In genomic region chr4:155187192-155187674, GRCm38 (mm10) we compare ENCODE assay signal across 8 mouse cellular contexts. TPM values are rescaled to one million over a fixed set of nuclear protein-coding genes. Genes with fewer than 3 reads are reported as not detected.
DNase-seq lines count a peak whose midpoint lies in the region; ATAC-seq and TF ChIP-seq lines count a peak whose summit lies in the region.

No protein-coding gene starts in this region.

- no peaks in the 10 kb centered on the region for H3K9me3 ChIP-seq in heart, embryonic 11.5 days (replicated peaks; ENCODE audit: control insufficient read depth, low read length)
- H3K9me3 ChIP-seq in lung, embryonic 14.5 days (ENCODE audit: low read depth, low read length) = no peaks in the 10 kb centered on the region

- 0 out of 2 replicates have a peak overlapping the region, but pooled peaks have one; percentile 12 for H3K9ac ChIP-seq in heart, embryonic 11.5 days (ENCODE audit: low read depth, low read length)
- no peak overlapping the region for H3K9ac ChIP-seq in lung, embryonic 14.5 days

- H3K4me2 ChIP-seq in heart, embryonic 11.5 days = peak overlapping the region; percentile 33
- 0 out of 2 replicates have a peak overlapping the region, but pooled peaks have one; percentile 11 for H3K4me2 ChIP-seq in lung, embryonic 14.5 days

- DNase-seq in adrenal gland, postnatal 14 days = peak; percentile 42
- DNase-seq in adrenal gland, adult 8-10 months = no peak
- DNase-seq in 416B (ENCODE audit: low read depth) = peak; percentile 91
- peak; percentile 56 for DNase-seq in lung, embryonic 14.5 days
- no peak for DNase-seq in testis, postnatal 10 days (ENCODE audit: low spot score)
- DNase-seq in thymus, postnatal 0 days (ENCODE audit: low spot score) = no peak
- DNase-seq in urinary bladder, postnatal 14 days (ENCODE audit: low spot score) = no peak

- 35% methylated on average over 3 of the region's 3 CpGs for WGBS in heart, embryonic 11.5 days (ENCODE audit: insufficient replicate concordance)
- WGBS in lung, embryonic 14.5 days = 31% methylated on average over 3 of the region's 3 CpGs

- H3K27ac ChIP-seq in heart, embryonic 11.5 days (ENCODE audit: low read depth, low read length) = peak overlapping the region; percentile 77
- peak overlapping the region; percentile 63 for H3K27ac ChIP-seq in lung, embryonic 14.5 days (ENCODE audit: low read depth)

- H3K27me3 ChIP-seq in heart, embryonic 11.5 days (ENCODE audit: control insufficient read depth, insufficient read depth, low read length) = no peaks in the 10 kb centered on the region
- no peaks in the 10 kb centered on the region for H3K27me3 ChIP-seq in lung, embryonic 14.5 days (ENCODE audit: insufficient read depth, low read length)

- no peaks in the 10 kb centered on the region for H3K36me3 ChIP-seq in heart, embryonic 11.5 days (ENCODE audit: control insufficient read depth, insufficient read depth, low read length)
- H3K36me3 ChIP-seq in lung, embryonic 14.5 days (ENCODE audit: insufficient read depth) = no peaks in the 10 kb centered on the region

- H3K4me3 ChIP-seq in heart, embryonic 11.5 days (ENCODE audit: low read depth, low read length) = no peak overlapping the region
- no peak overlapping the region for H3K4me3 ChIP-seq in lung, embryonic 14.5 days (ENCODE audit: low read depth, low read length)

- no peak; the same call in 1 of the 2 replicates for ATAC-seq in heart, embryonic 11.5 days (replicated peaks; ENCODE audit: insufficient number of reproducible peaks, low FRiP score, low TSS enrichment)
- no peak for ATAC-seq in lung, embryonic 14.5 days (ENCODE audit: insufficient read depth)

- peaks cover 80% of the 10 kb centered on the region for H3K4me1 ChIP-seq in heart, embryonic 11.5 days (ENCODE audit: control insufficient read depth, insufficient read depth, low read length)
- peaks cover 50% of the 10 kb centered on the region for H3K4me1 ChIP-seq in lung, embryonic 14.5 days (ENCODE audit: insufficient read depth)

- TF ChIP-seq CTCF in lung, embryonic 14.5 days (IDR thresholded peaks at IDR 0.05; ENCODE audit: low read depth) = no peak

RNA-seq across cellular contexts. Expression of gene Ski, which starts 35.2 kb away (rescaled TPM):
- total RNA-seq in adrenal gland, postnatal 14 days (2021) = 66.2 and 70.1 TPM in 2 replicates
- total RNA-seq in adrenal gland, adult 8-10 months (2022) = 10 to 100 TPM; 64.1 to 85.4 (median 69.1) TPM
- polyA plus RNA-seq in heart, embryonic 11.5 days (2014; fragmentation: Nextera tagmentation; extraction: Ambion mirVana) = 14.6 and 14.8 TPM in 2 replicates
- polyA plus RNA-seq in lung, embryonic 14.5 days (2014; fragmentation: Nextera tagmentation; extraction: Ambion mirVana) = 23.7 and 25.8 TPM in 2 replicates
- polyA plus RNA-seq in thymus, postnatal 0 days (2015; fragmentation: Nextera tagmentation; extraction: Ambion mirVana) = 8.1 and 9.3 TPM in 2 replicates

Comparison
In these comparisons a context has a peak if more than half of its experiments do, and no peak if none do; other contexts are left out.
1. DNase-seq: peak in adrenal gland, postnatal 14 days (single experiment), 416B (single experiment) and lung, embryonic 14.5 days (single experiment); none in adrenal gland, adult 8-10 months (single experiment), testis, postnatal 10 days (single experiment), thymus, postnatal 0 days (single experiment) and urinary bladder, postnatal 14 days (single experiment).